Mouse (Mus musculus) heart, embryonic 13.5 days (tissue): ENCODE results near the gene Sgsm1. TPM values are rescaled to one million over a fixed set of nuclear protein-coding genes. Genes with fewer than 3 reads are reported as not detected.

Experiments
- ATAC-seq: fragments of 200-750 bp; cut with Nextera tagmentation; 2 replicates; pipeline ENCODE4 v1.8.0; 2017; ENCODE audit warnings: moderate TSS enrichment; ENCODE audit not compliant: insufficient number of reproducible peaks, low FRiP score, low TSS enrichment; ENCODE audit errors: extremely low read depth
- H3K27ac ChIP-seq: fragments of 300-500 bp; sonication (generic); replicated peaks from 2 replicates; pipeline ENCODE4 v1.5.1; 2015; ENCODE audit warnings: moderate library complexity, mild to moderate bottlenecking, inconsistent platforms
- H3K27me3 ChIP-seq: fragments of 300-500 bp; sonication (generic); replicated peaks from 2 replicates; pipeline ENCODE4 v1.6.1; 2015; ENCODE audit warnings: mild to moderate bottlenecking, inconsistent platforms
- H3K36me3 ChIP-seq: fragments of 300-500 bp; sonication (generic); 2 replicates; pipeline ENCODE4 v1.6.1; 2015; ENCODE audit warnings: mild to moderate bottlenecking, inconsistent platforms
- H3K4me1 ChIP-seq: fragments of 300-500 bp; sonication (generic); 2 replicates; pipeline ENCODE4 v1.6.1; 2015; ENCODE audit warnings: inconsistent platforms
- H3K4me2 ChIP-seq: fragments of 300-500 bp; sonication (generic); 2 replicates; pipeline ENCODE4 v1.6.1; 2015; ENCODE audit warnings: inconsistent platforms, mild to moderate bottlenecking, moderate library complexity
- H3K4me3 ChIP-seq: fragments of 300-500 bp; sonication (generic); 2 replicates; pipeline ENCODE4 v1.5.1; 2015; ENCODE audit warnings: moderate library complexity, mild to moderate bottlenecking, inconsistent platforms
- H3K9ac ChIP-seq: fragments of 300-500 bp; sonication (generic); 2 replicates; pipeline ENCODE4 v1.6.1; 2015; ENCODE audit warnings: inconsistent platforms, mild to moderate bottlenecking, moderate library complexity
- H3K9me3 ChIP-seq: fragments of 300-500 bp; sonication (generic); 2 replicates; pipeline ENCODE4 v1.6.1; 2016; ENCODE audit warnings: inconsistent platforms
- WGBS: fragments of 180-500 bp; shearing (Covaris S2); methylation state at CpG from one replicate; pipeline ENCODE4 v1.1.7; 2015; ENCODE audit warnings: mixed read lengths; 5-methylcytosine and 5-hydroxymethylcytosine counted together
- polyA plus RNA-seq: library from polyadenylated mRNA; unstranded; fragments of >200 nt; fragmentation: Nextera tagmentation; extraction: Ambion mirVana; gene quantifications from 2 replicates; pipeline ENCODE4 v1.2.1, GENCODE M21; 2015

Gene Sgsm1
- polyA plus RNA-seq, 1 experiment from 2014 or later: 1.5 TPM

DNA sequence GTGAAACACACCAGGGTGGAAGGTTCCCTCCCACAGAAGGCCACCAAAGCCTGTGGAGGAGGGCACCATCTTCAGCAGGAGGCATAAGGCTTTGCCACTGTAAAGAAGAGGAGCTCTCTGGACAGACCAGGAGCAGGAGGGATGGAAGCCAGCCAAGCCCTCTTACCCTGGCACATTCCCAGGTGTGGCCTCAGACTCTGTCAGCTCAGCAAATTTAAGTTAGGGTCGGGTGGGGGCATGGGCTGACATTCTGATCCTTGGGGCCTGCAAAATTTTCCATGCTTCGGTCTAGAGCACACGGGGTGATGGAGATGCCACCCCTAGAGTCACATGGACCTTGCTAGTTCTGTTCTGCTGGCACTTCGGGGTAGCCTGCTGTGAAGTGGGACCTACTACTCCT is 17.1 kb downstream of the Sgsm1 start:
- H3K27me3 ChIP-seq: peaks cover 76% of the 10 kb centered on the region
- H3K9me3 ChIP-seq: no peaks in the 10 kb centered on the region
- H3K36me3 ChIP-seq: no peaks in the 10 kb centered on the region
- no peak overlapping the region for H3K4me2 ChIP-seq
- 68% methylated on average over 4 of the region's 4 CpGs for WGBS
- peaks cover 4% of the 10 kb centered on the region; the same call in 1 of the 2 replicates for H3K4me1 ChIP-seq
- no peak overlapping the region for H3K27ac ChIP-seq
- no peak overlapping the region for H3K9ac ChIP-seq
- ATAC-seq: no peak
- H3K4me3 ChIP-seq: no peak overlapping the region

DNA sequence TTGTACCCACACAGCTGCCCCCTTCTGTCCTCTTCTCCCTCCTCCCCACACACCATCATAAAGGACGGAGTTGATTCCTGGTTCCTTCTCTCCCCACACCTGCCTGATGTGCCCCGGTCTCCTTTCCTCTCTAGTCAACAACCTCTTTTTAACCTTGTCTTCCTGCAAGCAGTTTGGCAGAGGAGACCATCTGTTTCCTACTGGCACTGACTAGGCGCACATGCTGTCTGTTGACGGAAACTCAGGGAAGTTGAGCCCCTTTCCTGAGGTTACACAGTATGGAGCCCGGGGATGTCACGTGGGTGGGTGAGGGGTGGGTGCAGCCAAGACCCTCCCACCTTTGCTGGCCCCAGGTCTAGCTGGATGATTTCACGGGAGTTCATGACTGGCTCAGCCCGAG is 17.8 kb downstream of the Sgsm1 start:
- H3K4me1 ChIP-seq: no peaks in the 10 kb centered on the region; the same call in 1 of the 2 replicates
- H3K4me3 ChIP-seq: no peak overlapping the region
- no peak overlapping the region for H3K27ac ChIP-seq
- no peaks in the 10 kb centered on the region for H3K36me3 ChIP-seq
- H3K9me3 ChIP-seq: no peaks in the 10 kb centered on the region
- no peak overlapping the region for H3K4me2 ChIP-seq
- ATAC-seq: no peak
- H3K9ac ChIP-seq: no peak overlapping the region
- WGBS: 53% methylated on average over 8 of the region's 8 CpGs
- peaks cover 76% of the 10 kb centered on the region for H3K27me3 ChIP-seq

DNA sequence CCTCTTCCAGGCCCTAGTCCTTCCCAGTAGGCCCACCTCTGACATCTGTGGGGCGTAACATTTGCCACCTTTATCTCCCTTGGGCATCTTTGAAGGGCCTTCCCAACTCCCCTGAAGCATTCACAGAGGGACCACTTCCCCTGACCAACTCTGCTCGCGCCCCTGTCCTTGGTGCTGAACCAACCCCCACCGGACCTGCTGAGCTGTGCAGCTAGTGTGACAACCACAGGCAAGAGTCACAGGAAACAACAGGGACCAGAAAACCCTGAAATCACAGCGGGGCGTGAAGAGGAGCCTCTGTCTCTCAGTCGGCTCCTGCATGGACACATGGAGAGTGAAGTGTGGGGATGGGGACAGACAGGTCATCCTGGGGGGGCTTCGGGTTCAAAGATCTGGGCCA is 18.4 kb downstream of the Sgsm1 start:
- no peaks in the 10 kb centered on the region for H3K36me3 ChIP-seq
- no peaks in the 10 kb centered on the region for H3K4me1 ChIP-seq
- peaks cover 76% of the 10 kb centered on the region for H3K27me3 ChIP-seq
- H3K4me2 ChIP-seq: no peak overlapping the region
- H3K9ac ChIP-seq: no peak overlapping the region
- 7% methylated on average over 8 of the region's 8 CpGs for whole genome bisulfite sequencing
- H3K9me3 ChIP-seq: no peaks in the 10 kb centered on the region
- no peak overlapping the region for H3K4me3 ChIP-seq
- ATAC-seq: no peak
- H3K27ac ChIP-seq: no peak overlapping the region

DNA sequence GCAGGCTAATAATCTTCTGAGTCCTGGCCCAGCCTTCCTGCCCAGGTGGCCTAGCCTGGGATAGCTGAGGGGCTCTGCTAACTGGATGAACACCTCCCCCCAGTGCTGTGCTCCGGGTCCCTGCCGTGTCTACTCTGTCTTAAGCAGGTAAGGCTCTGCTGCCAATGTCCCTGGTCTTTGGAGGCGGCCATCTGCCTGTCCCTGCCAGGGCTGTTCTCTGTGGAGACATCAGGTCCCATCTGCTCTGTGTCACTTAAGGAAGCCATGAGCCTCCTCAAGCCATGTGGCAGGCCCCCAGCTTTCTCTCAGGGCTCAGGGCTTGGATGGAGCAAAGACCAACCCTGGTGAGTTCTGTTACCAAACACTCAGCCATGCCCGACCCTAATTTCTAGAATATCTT is 19.5 kb downstream of the Sgsm1 start:
- ATAC-seq: no peak
- no peaks in the 10 kb centered on the region for H3K36me3 ChIP-seq
- H3K4me2 ChIP-seq: no peak overlapping the region
- no peaks in the 10 kb centered on the region for H3K4me1 ChIP-seq
- WGBS: 72% methylated on average over 4 of the region's 4 CpGs
- no peak overlapping the region for H3K27ac ChIP-seq
- H3K9ac ChIP-seq: no peak overlapping the region
- no peaks in the 10 kb centered on the region for H3K9me3 ChIP-seq
- no peak overlapping the region for H3K4me3 ChIP-seq
- peaks cover 76% of the 10 kb centered on the region for H3K27me3 ChIP-seq

DNA sequence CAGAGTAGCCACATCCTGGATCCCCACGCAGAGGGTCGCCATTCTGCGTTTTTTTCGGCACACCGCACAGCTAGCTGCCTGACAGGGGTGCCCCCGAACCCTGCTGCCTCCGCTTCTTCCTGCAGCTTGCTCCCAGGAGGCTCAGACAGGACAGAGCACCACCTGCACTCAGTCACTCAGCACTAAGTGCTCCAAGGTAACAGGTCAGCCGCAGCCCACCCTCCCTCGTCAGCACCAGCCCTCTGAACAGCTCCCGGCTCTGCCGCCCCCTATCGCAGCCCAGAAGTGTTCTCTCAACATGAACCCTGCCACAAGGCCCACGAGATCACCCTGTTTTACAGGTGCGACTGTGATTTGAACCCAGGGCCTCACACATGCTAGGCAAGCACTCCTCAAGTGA is 20.4 kb downstream of the Sgsm1 start:
- Histone ChIP-seq H3K36me3 (no peaks in the 10 kb centered on the region), H3K27me3 (peaks cover 81% of the 10 kb centered on the region), H3K4me2 (no peak overlapping the region), H3K4me1 (no peaks in the 10 kb centered on the region), H3K9ac (no peak overlapping the region), H3K9me3 (no peaks in the 10 kb centered on the region), H3K27ac (no peak overlapping the region), H3K4me3 (no peak overlapping the region)
- 28% methylated on average over 14 of the region's 14 CpGs for WGBS
- no peak for ATAC-seq

DNA sequence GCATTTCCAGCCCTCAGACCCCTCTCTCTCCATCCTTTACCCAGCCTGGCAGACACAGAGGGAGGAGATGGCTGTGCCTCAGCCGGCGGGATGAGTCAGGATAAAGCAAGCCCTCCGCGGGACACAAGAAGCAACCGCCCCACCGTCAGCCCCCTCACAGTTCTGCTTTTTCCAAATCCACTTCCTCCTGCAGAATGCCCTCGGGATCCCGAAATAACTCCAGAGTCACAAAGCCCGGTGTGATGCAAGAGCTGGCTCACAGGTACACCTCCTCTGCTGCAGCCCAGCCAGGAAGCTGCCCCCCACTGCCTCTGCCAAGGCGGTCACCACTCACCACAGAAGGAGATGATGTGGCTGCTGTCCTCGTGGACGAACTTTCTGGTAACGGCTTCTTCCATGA is 22.1 kb downstream of the Sgsm1 start:
- WGBS: 42% methylated on average over 13 of the region's 13 CpGs
- Histone ChIP-seq H3K27ac (no peak overlapping the region), H3K4me1 (no peaks in the 10 kb centered on the region), H3K36me3 (no peaks in the 10 kb centered on the region), H3K9ac (no peak overlapping the region), H3K27me3 (peaks cover 84% of the 10 kb centered on the region), H3K4me3 (no peak overlapping the region), H3K4me2 (no peak overlapping the region), H3K9me3 (no peaks in the 10 kb centered on the region)
- no peak for ATAC-seq

DNA sequence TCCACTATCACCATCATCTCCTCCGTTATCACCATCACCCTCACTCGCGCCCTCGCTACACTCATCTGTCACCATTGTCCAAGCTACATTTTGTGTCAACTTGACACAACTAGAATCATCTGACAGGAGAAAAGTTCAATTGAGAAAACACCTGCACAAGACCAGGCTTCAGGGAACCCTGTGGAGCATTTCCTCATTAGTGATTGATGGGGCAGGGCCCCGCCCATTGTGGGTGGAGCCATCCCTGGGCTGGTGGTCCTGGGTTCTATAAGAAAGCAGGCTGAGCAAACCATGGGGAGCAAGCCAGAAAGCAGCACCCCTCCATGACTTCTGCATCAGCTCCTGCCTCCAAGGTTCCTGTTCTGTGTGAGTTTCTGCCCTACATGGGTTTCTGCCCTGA is 22.8 kb downstream of the Sgsm1 start:
- H3K4me1 ChIP-seq: no peaks in the 10 kb centered on the region
- H3K4me3 ChIP-seq: no peak overlapping the region
- no peaks in the 10 kb centered on the region for H3K9me3 ChIP-seq
- 41% methylated on average over 5 of the region's 5 CpGs for WGBS
- H3K36me3 ChIP-seq: no peaks in the 10 kb centered on the region
- peaks cover 80% of the 10 kb centered on the region for H3K27me3 ChIP-seq
- H3K27ac ChIP-seq: no peak overlapping the region
- no peak overlapping the region for H3K9ac ChIP-seq
- no peak for ATAC-seq
- no peak overlapping the region for H3K4me2 ChIP-seq

DNA sequence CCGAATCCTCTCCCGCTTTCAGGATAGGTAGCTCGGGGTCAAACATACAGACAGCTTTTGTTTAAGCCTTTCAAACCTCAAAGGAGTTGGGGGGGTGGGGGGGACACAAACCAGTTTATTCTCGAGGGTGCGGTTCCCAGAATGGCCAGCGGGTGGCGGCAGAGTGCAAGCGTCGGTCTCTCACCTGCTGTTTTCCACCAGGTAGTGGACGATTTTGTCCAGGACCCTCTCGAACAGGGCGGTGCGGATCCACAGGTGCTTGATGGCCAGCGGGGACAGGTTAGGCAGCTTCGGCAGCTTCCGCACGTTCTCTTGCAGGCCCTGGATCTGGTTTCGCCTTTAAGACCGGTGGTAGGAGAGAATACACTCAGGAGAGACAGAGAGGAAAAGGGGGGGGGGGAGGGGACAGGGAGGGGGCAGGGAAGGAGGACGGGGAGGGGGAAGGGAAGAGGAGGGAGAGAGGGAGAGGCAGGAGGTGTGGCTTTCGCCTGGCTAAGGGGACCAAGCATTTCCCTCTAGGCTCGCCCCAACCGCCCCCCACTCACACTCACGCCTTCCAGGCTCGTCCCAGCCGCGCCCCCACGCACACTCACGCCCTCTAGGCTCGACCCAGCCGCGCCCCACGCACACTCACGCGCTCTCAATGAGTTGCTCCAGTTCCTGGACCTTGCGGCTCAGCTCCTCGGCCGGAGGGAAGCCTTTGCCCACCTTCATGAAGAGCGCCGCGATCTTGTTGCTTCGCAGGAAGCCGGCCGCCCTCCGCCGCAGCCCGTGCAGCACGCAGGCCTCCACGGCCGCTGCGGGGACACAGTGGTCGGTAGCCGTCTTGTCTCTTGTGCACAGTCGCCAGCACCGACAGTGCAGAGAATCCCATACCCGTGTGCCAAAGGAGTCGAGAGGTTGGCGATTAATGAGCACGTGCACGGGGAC is 23.7 kb downstream of the Sgsm1 start:
- H3K9me3 ChIP-seq: no peaks in the 10 kb centered on the region
- H3K4me3 ChIP-seq: no peak overlapping the region
- H3K27me3 ChIP-seq: peaks cover 74% of the 10 kb centered on the region
- H3K4me1 ChIP-seq: no peaks in the 10 kb centered on the region
- no peak overlapping the region for H3K27ac ChIP-seq
- WGBS: 6% methylated on average over 57 of the region's 60 CpGs
- H3K9ac ChIP-seq: no peak overlapping the region
- ATAC-seq: no peak
- H3K4me2 ChIP-seq: peak overlapping the region; percentile 35
- H3K36me3 ChIP-seq: no peaks in the 10 kb centered on the region

DNA sequence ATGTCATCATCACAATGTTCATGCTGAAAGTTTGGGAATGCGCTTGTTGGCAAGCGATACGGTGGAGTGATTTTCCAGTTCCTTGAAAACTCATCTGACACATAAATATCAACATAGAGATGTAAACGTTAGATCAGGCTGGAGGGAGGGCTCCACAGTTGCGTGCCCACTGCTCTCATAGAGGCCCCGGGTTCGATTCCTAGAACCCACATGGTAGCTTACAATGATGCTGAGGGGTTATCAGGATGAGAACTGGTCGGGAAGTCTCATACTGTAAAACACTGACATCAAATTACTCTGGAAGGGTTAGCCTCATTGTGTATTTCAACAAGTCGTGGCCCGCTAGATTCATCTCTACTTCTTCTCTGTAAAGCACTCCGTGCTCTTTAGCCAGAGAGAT is 24.5 kb downstream of the Sgsm1 start:
- Histone ChIP-seq H3K36me3 (no peaks in the 10 kb centered on the region), H3K9me3 (no peaks in the 10 kb centered on the region), H3K4me2 (no peak overlapping the region), H3K27ac (no peak overlapping the region), H3K4me1 (no peaks in the 10 kb centered on the region), H3K27me3 (peaks cover 66% of the 10 kb centered on the region), H3K4me3 (no peak overlapping the region), H3K9ac (no peak overlapping the region)
- no peak for ATAC-seq
- WGBS: 64% methylated on average over 11 of the region's 11 CpGs

DNA sequence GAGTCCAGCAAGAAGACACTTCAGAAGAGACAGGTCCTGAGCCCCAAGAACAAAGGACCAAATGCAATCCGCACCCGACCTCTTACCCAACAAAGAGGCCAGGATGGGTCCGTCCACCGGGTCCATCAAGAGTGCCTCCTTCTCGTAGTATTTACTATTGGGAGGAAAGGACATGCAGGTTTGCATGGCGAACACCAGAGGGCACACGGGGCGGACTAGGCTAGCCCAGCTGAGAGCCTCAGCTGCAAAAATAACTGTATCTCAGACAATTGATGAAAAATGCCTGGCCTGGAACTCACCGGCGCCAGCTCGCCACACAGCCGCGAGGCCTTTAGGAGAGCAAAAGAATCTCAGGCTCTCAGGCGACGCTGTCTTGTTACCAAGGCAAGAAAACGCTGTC is 25.0 kb downstream of the Sgsm1 start:
- WGBS: 58% methylated on average over 16 of the region's 16 CpGs
- ATAC-seq: no peak
- H3K9me3 ChIP-seq: no peaks in the 10 kb centered on the region
- no peaks in the 10 kb centered on the region for H3K4me1 ChIP-seq
- no peak overlapping the region for H3K4me3 ChIP-seq
- H3K9ac ChIP-seq: no peak overlapping the region
- H3K27ac ChIP-seq: no peak overlapping the region
- H3K4me2 ChIP-seq: no peak overlapping the region
- no peaks in the 10 kb centered on the region for H3K36me3 ChIP-seq
- peaks cover 61% of the 10 kb centered on the region for H3K27me3 ChIP-seq

DNA sequence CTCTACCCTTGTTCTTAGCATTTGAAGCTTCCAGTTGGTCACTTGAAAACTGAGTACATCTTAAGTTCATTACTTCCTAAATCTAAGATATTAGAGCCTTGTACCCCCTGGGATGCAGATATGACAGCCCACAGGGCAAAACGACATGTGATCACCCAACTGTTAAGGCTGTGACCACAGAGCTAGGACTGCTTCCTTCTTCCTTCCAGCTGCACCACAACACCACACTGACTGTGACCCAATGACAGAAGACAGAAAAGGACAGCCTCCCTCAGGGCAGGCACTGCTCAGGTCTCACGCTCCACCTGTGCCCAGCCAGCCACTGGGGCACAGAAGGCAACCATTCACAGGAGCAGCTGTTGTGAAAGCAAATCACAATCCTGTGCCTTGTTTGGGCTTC is 26.9 kb downstream of the Sgsm1 start:
- no peak overlapping the region for H3K4me3 ChIP-seq
- no peak overlapping the region for H3K27ac ChIP-seq
- no peaks in the 10 kb centered on the region for H3K36me3 ChIP-seq
- H3K4me2 ChIP-seq: no peak overlapping the region
- no peak for ATAC-seq
- WGBS: 75% methylated on average over 2 of the region's 2 CpGs
- no peak overlapping the region for H3K9ac ChIP-seq
- H3K4me1 ChIP-seq: no peaks in the 10 kb centered on the region
- H3K9me3 ChIP-seq: no peaks in the 10 kb centered on the region
- H3K27me3 ChIP-seq: peaks cover 42% of the 10 kb centered on the region

DNA sequence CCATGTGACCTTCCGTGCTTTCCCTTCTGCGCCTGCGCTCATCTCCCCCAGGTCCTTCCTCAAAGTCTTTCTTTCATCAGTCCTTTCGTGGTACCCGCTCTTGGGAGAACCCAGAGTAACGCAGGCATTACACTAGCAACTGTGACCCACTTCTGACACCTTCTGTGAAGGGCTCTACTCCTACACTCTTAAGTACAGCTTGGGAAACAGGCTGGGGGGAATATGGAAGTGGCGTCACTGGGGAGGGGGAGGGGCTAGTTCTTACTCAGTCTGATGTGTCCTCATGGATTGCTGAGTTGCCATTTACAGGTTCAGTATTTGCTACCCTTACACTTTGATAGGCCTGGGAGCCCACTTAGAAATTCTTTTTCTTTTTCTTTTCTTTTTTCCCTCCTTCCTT is 29.0 kb downstream of the Sgsm1 start:
- H3K9me3 ChIP-seq: no peaks in the 10 kb centered on the region
- peaks cover 21% of the 10 kb centered on the region for H3K27me3 ChIP-seq
- H3K4me3 ChIP-seq: no peak overlapping the region
- H3K9ac ChIP-seq: no peak overlapping the region
- no peaks in the 10 kb centered on the region for H3K4me1 ChIP-seq
- no peak for ATAC-seq
- no peak overlapping the region for H3K4me2 ChIP-seq
- no peak overlapping the region for H3K27ac ChIP-seq
- no peaks in the 10 kb centered on the region for H3K36me3 ChIP-seq
- WGBS: 84% methylated on average over 7 of the region's 7 CpGs
